ENCODE assay signal across 15 mouse cellular contexts in genomic region chr2:10658317-10658716, GRCm38 (mm10).
DNase-seq lines count a peak whose midpoint lies in the region; TF ChIP-seq lines count a peak whose summit lies in the region.
"Had no signal": no experiment of that assay in that cellular context is flagged by ENCODE, and none has a peak within 500 bp of the region (broad histone marks: within the 10 kb centered on the region; RNA-seq: fewer than 3 reads in every experiment).

No protein-coding gene starts in this region.

- H3K27ac ChIP-seq in layer of hippocampus, adult 2 months = peak overlapping the region; percentile 64
- H3K27ac ChIP-seq: forebrain, embryonic 13.5 days; hindbrain, embryonic 10.5 days; liver, embryonic 12.5 days; neural tube, embryonic 13.5 days; stomach, postnatal 0 days had no signal

- peak; percentile 37 for DNase-seq in adrenal gland, postnatal 14 days
- no peak for DNase-seq in adrenal gland, adult (ENCODE audit: inconsistent age in 2 of 2, low spot score in 1 of 2)
- DNase-seq in layer of hippocampus, adult 2 months (ENCODE audit: low spot score in 2 of 2) = peak; percentile 23 to 48
- DNase-seq in layer of hippocampus, postnatal 14 days (ENCODE audit: low spot score in 2 of 2) = no peak
- DNase-seq in urinary bladder, postnatal 14 days (ENCODE audit: low spot score) = peak; percentile 9
- no peak for DNase-seq in urinary bladder, postnatal 10 days (ENCODE audit: low spot score)
- DNase-seq in telencephalon, adult 2 months (ENCODE audit: low read depth, low spot score) = peak; percentile 45
- no peak for DNase-seq in retina, embryonic 14.5 days (ENCODE audit: low spot score)
- DNase-seq: spleen, adult 18-20 months had no signal

- H3K4me3 ChIP-seq in layer of hippocampus, adult 2 months = no peak overlapping the region
- H3K4me3 ChIP-seq: forebrain, embryonic 13.5 days; heart, embryonic 12.5 days; hindbrain, embryonic 10.5 days; liver, embryonic 12.5 days; neural tube, embryonic 13.5 days had no signal

- TF ChIP-seq CTCF in layer of hippocampus, adult 2 months (conservative IDR thresholded peaks at IDR 0.05) = no peak

Comparison
In these comparisons a context has a peak if more than half of its experiments do, and no peak if none do; other contexts are left out.
1. DNase-seq: peak in adrenal gland, postnatal 14 days (single experiment), layer of hippocampus, adult 2 months (2 of 2), urinary bladder, postnatal 14 days (single experiment) and telencephalon, adult 2 months (single experiment); none in adrenal gland, adult (0 of 2), layer of hippocampus, postnatal 14 days (0 of 2), urinary bladder, postnatal 10 days (single experiment) and retina, embryonic 14.5 days (single experiment).